Mouse (Mus musculus) CH12.LX (cell line): ENCODE data around the gene Cib2. TPM values are rescaled to one million over a fixed set of nuclear protein-coding genes. Genes with fewer than 3 reads are reported as not detected.

Experiments
- DNase-seq: peaks from one replicate; pipeline ENCODE4 v3.0.0-alpha.2; 2013; ENCODE audit errors: extremely low read depth
- H3K27ac ChIP-seq: 2 replicates; pipeline ENCODE4 v1.5.1; 2012; ENCODE audit warnings: low read depth, mild to moderate bottlenecking, control low read depth, moderate library complexity; ENCODE audit not compliant: insufficient read depth
- H3K27me3 ChIP-seq: replicated peaks from 2 replicates; pipeline ENCODE3; 2012; ENCODE audit warnings: inconsistent platforms
- H3K36me3 ChIP-seq, 2 experiments: replicated peaks in 1 of 2; 2 replicates each; pipeline versions ENCODE3 to v1.6.1; 2012; ENCODE audit warnings: inconsistent platforms in 1 of 2, low read length in 1 of 2, mild to moderate bottlenecking in 1 of 2, mixed read lengths in 1 of 2, moderate library complexity in 1 of 2; ENCODE audit not compliant: control insufficient read depth in 1 of 2, insufficient read depth in 1 of 2
- H3K4me1 ChIP-seq, 2 experiments: 2 replicates each; pipeline ENCODE4 v1.6.1; 2012; ENCODE audit warnings: inconsistent platforms in 1 of 2, moderate library complexity in 1 of 2; ENCODE audit not compliant: insufficient read depth in 2 of 2, control insufficient read depth in 1 of 2
- H3K4me2 ChIP-seq: 2 replicates; pipeline ENCODE4 v1.6.1; 2012; ENCODE audit warnings: low read depth, mild to moderate bottlenecking, control low read depth; ENCODE audit not compliant: poor library complexity, insufficient read depth, severe bottlenecking
- H3K4me3 ChIP-seq, 3 experiments: fragments of 150-350 bp in 1 of 3; sonication (generic) in 1 of 3; replicated peaks in 1 of 3; 2 replicates each; pipeline versions ENCODE3 to v1.5.1; 2011 to 2012; ENCODE audit warnings: low read depth in 2 of 3, low read length in 2 of 3, mild to moderate bottlenecking in 2 of 3, moderate library complexity in 2 of 3, control low read depth in 1 of 3, improper control_type of control experiment in 1 of 3, inconsistent platforms in 1 of 3, mixed read lengths in 1 of 3; ENCODE audit not compliant: poor library complexity in 1 of 3
- H3K79me2 ChIP-seq: replicated peaks from 2 replicates; pipeline ENCODE4 v1.6.1; 2012; ENCODE audit warnings: mild to moderate bottlenecking, moderate library complexity; ENCODE audit not compliant: control insufficient read depth, poor library complexity, insufficient read depth, severe bottlenecking; ENCODE audit errors: extremely low read depth
- H3K9ac ChIP-seq: 2 replicates; pipeline ENCODE4 v1.6.1; 2012; ENCODE audit warnings: low read depth, mild to moderate bottlenecking, control low read depth, moderate library complexity; ENCODE audit not compliant: insufficient read depth
- H3K9me3 ChIP-seq: replicated peaks from 2 replicates; pipeline ENCODE3; 2012; ENCODE audit warnings: low read length, inconsistent platforms, mixed read lengths
- BHLHE40 ChIP-seq: IDR thresholded peaks from 2 replicates; pipeline ENCODE4 v1.6.1; 2011; ENCODE audit warnings: mild to moderate bottlenecking, low read depth, low read length, improper control_type of control experiment
- CHD1 ChIP-seq: IDR thresholded peaks from 2 replicates; pipeline ENCODE4 v1.6.1; 2012; ENCODE audit warnings: low read depth, low read length, improper control_type of control experiment, inconsistent platforms
- CHD2 ChIP-seq: IDR thresholded peaks from 2 replicates; pipeline ENCODE4 v1.6.1; 2011; ENCODE audit warnings: low read length, improper control_type of control experiment
- CTCF ChIP-seq, 2 experiments: IDR thresholded peaks in 1 of 2; conservative IDR thresholded peaks in 1 of 2; 2 replicates each; pipeline ENCODE4 v1.5.1; 2011 to 2012; ENCODE audit warnings: low read depth in 2 of 2, low read length in 2 of 2, improper control_type of control experiment in 1 of 2, inconsistent platforms in 1 of 2, mild to moderate bottlenecking in 1 of 2, moderate library complexity in 1 of 2
- EP300 ChIP-seq: IDR thresholded peaks from 2 replicates; pipeline ENCODE4 v1.6.1; 2011; ENCODE audit warnings: low read length, improper control_type of control experiment
- ETS1 ChIP-seq: conservative IDR thresholded peaks from 2 replicates; pipeline ENCODE4 v1.6.1; 2012; ENCODE audit warnings: low read depth, mild to moderate bottlenecking, inconsistent platforms, low read length, improper control_type of control experiment, moderate library complexity
- HCFC1 ChIP-seq: IDR thresholded peaks from 2 replicates; pipeline ENCODE4 v1.6.1; 2012; ENCODE audit warnings: low read depth, mild to moderate bottlenecking, inconsistent platforms, low read length, improper control_type of control experiment
- IRF4 ChIP-seq: IDR thresholded peaks from 2 replicates; pipeline ENCODE4 v1.6.1; 2014; ENCODE audit warnings: low read depth, mild to moderate bottlenecking, inconsistent platforms, low read length, improper control_type of control experiment
- KAT2A ChIP-seq: IDR thresholded peaks from 2 replicates; pipeline ENCODE4 v1.6.1; 2012; ENCODE audit warnings: low read length, improper control_type of control experiment, inconsistent platforms; ENCODE audit not compliant: insufficient replicate concordance
- MAFK ChIP-seq: IDR thresholded peaks from 2 replicates; pipeline ENCODE4 v1.6.1; 2011; ENCODE audit warnings: low read length, improper control_type of control experiment; ENCODE audit not compliant: insufficient replicate concordance
- MAZ ChIP-seq: IDR thresholded peaks from 2 replicates; pipeline ENCODE4 v1.6.1; 2012; ENCODE audit warnings: low read depth, mild to moderate bottlenecking, inconsistent platforms, low read length, improper control_type of control experiment, moderate library complexity
- MXI1 ChIP-seq: IDR thresholded peaks from 2 replicates; pipeline ENCODE4 v1.6.1; 2011; ENCODE audit warnings: mild to moderate bottlenecking, low read depth, low read length, improper control_type of control experiment
- NELFE ChIP-seq: IDR thresholded peaks from 2 replicates; pipeline ENCODE4 v1.6.1; 2011; ENCODE audit warnings: low read depth, low read length, improper control_type of control experiment
- POLR2AphosphoS2 ChIP-seq: IDR thresholded peaks from 2 replicates; pipeline ENCODE4 v1.6.1; 2011; ENCODE audit warnings: low read depth, low read length, improper control_type of control experiment
- RAD21 ChIP-seq: IDR thresholded peaks from 2 replicates; pipeline ENCODE4 v1.6.1; 2011; ENCODE audit warnings: low read depth, mild to moderate bottlenecking, low read length, improper control_type of control experiment, moderate library complexity
- SIN3A ChIP-seq: IDR thresholded peaks from 2 replicates; pipeline ENCODE4 v1.6.1; 2012; ENCODE audit warnings: low read length, improper control_type of control experiment, inconsistent platforms
- TBP ChIP-seq: conservative IDR thresholded peaks from 2 replicates; pipeline ENCODE4 v1.6.1; 2011; ENCODE audit warnings: low read depth, low read length, improper control_type of control experiment
- TCF12 ChIP-seq: IDR thresholded peaks from 2 replicates; pipeline ENCODE4 v1.6.1; 2014; ENCODE audit warnings: low read depth, mild to moderate bottlenecking, inconsistent platforms, low read length, improper control_type of control experiment
- USF2 ChIP-seq: conservative IDR thresholded peaks from 2 replicates; pipeline ENCODE4 v1.6.1; 2011; ENCODE audit warnings: low read depth, low read length, improper control_type of control experiment
- ZC3H11A ChIP-seq: IDR thresholded peaks from 2 replicates; pipeline ENCODE4 v1.6.1; 2012; ENCODE audit warnings: low read depth, mild to moderate bottlenecking, inconsistent platforms, low read length, improper control_type of control experiment
- dilution Hi-C: fragments of 300-500 bp; cut with MboI; formaldehyde crosslinking; loops from 2 replicates; pipeline ENCODE4 v1.14.3; 2020; ENCODE audit warnings: low sequenced_read_pairs; ENCODE audit not compliant: extremely low pct_unique_long_range_greater_than_20kb, extremely low pct_ligation_motif_present
- in situ Hi-C: fragments of 300-500 bp; cut with MboI; formaldehyde crosslinking; loops from 3 replicates; pipeline ENCODE4 v1.14.3; 2019; ENCODE audit warnings: low sequenced_read_pairs, low pct_ligation_motif_present, low pct_unique_long_range_greater_than_20kb, mixed read lengths
- polyA plus RNA-seq: library from polyadenylated mRNA; unstranded; fragments of >175 nt; gene quantifications from 2 replicates; pipeline ENCODE4 v1.2.1, GENCODE M21; 2012; ENCODE audit warnings: low read depth; ENCODE audit not compliant: insufficient read length
- total RNA-seq, 2 experiments: library from RNA; depleted of rRNA; stranded (reverse); fragments of 300-350 nt in 1 of 2; fragments of >200 nt in 1 of 2; gene quantifications; 2 replicates each; pipeline ENCODE4 v1.2.3; 2012 to 2014

Cib2 gene
- total and polyA plus RNA-seq, 3 experiments: 2.1 to 3.5 (median 3.4) TPM

GRCm38 (mm10) chr9:54538244-54538643 lies 21.8 kb downstream of the Cib2 start:
- Histone ChIP-seq H3K79me2 (no peaks in the 10 kb centered on the region), H3K4me3 (no peak overlapping the region), H3K9ac (no peak overlapping the region), H3K36me3 (no peaks in the 10 kb centered on the region), H3K4me2 (no peak overlapping the region), H3K4me1 (peaks cover 25 to 97% of the 10 kb centered on the region in 2 experiments), H3K27me3 (no peaks in the 10 kb centered on the region), H3K9me3 (no peaks in the 10 kb centered on the region), H3K27ac (no peak overlapping the region)
- dilution Hi-C loops (no loop called here), in situ Hi-C loops (no loop called here)
- TF ChIP-seq MAZ: no peak
- TF ChIP-seq MAFK: peak; percentile 90
- no peak for DNase-seq

GRCm38 (mm10) chr9:54537480-54537879 lies 22.5 kb downstream of the Cib2 start:
- Histone ChIP-seq H3K9me3 (no peaks in the 10 kb centered on the region), H3K4me2 (no peak overlapping the region), H3K79me2 (no peaks in the 10 kb centered on the region), H3K4me3 (no peak overlapping the region), H3K36me3 (no peaks in the 10 kb centered on the region), H3K9ac (no peak overlapping the region), H3K27ac (no peak overlapping the region), H3K27me3 (no peaks in the 10 kb centered on the region), H3K4me1 (peaks cover 21 to 97% of the 10 kb centered on the region in 2 experiments)
- dilution Hi-C loops (no loop called here), in situ Hi-C loops (no loop called here)
- no peak for TF ChIP-seq TCF12
- no peak for TF ChIP-seq SIN3A
- no peak for TF ChIP-seq RAD21
- TF ChIP-seq TBP: 0 out of 2 replicates have a peak, but pooled peaks have one; percentile 11
- no peak for TF ChIP-seq HCFC1
- no peak for TF ChIP-seq ETS1
- no peak for TF ChIP-seq ZC3H11A
- no peak for TF ChIP-seq POLR2AphosphoS2
- TF ChIP-seq EP300: peak; percentile 66
- TF ChIP-seq KAT2A: no peak
- peak; percentile 62 for TF ChIP-seq IRF4
- TF ChIP-seq CHD1: no peak
- no peak for TF ChIP-seq CHD2
- TF ChIP-seq BHLHE40: no peak
- no peak for TF ChIP-seq USF2
- TF ChIP-seq CTCF (conservative IDR thresholded peaks at IDR 0.05 in 1 of 2, IDR thresholded peaks at IDR 0.05 in 1 of 2; ENCODE audit: low read depth in 2 of 2, low read length in 2 of 2): no peak
- TF ChIP-seq MXI1: no peak
- no peak for TF ChIP-seq NELFE
- peak; percentile 65 for DNase-seq
